Mouse (Mus musculus): ENCODE measurements around the gene Zfp536. TPM values are rescaled to one million over a fixed set of nuclear protein-coding genes. Genes with fewer than 3 reads are reported as not detected.

Zfp536 gene
- polyA plus RNA-seq (2014; fragmentation: Illumina TruSeq; extraction: RNeasy Lipid Tissue Mini Kit (QIAGEN cat#74804)), result 2.2 TPM

DNA sequence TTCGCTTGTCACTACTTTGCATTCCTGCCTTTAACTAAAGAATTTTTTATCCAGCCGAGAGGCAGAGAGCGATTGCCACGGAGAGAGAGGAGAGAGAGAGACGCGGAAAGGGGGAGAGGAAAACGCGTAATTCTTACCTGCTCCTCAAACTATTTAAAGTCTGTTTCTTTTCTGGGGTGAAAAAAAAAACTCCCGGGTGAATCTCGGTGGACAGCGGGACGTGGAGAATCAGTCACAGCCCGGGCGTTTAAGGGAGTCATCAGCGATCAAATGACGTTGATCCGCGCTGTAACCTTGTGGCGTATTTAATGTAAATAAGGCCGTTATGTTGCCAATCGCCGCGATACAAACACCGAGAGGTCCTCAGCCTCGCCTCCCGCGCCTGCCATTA lies at the start of gene Zfp536:
Gene Zfp536 (minus strand): TSS at position 330 of the 391 bp plus-strand sequence.

Other genes starting within 250 kb of the Zfp536 start
- gene Uri1, start 249.9 kb upstream of the Zfp536 start, polyA plus RNA-seq (2014; fragmentation: Illumina TruSeq; extraction: RNeasy Lipid Tissue Mini Kit (QIAGEN cat#74804)), result 201 TPM

All from ovary, adult 10 weeks (tissue).